Mouse (Mus musculus): ENCODE measurements around the gene Mtap. TPM values are rescaled to one million over a fixed set of nuclear protein-coding genes. Genes with fewer than 3 reads are reported as not detected.

Gene Mtap
- polyA plus RNA-seq, 1 experiment from 2014 or later = 13.0 TPM

DNA sequence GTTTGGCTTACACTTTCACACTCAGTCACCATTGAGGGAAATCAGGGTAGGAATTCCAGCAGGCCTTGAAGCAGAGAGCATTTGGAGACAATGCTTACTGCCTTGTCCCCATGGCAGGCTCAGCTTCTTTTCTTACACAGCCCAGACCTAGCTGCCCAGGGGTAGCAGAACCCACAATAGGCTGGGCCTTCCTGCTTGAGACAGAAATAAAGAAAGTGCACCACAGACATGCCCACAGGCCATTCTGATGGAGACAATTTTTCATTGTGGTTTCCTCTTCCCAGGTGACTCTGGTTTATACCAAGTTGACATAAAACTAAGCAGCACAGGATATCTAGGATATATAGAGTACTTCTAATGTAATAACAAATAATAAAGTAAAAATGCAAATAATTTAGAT is 72.4 kb downstream of the Mtap start:
- ATAC-seq (ENCODE audit: low read depth) = no peak
- no peak overlapping the region for H3K27ac ChIP-seq (ENCODE audit: low read length)
- H3K4me1 ChIP-seq (ENCODE audit: control insufficient read depth, low read depth, low read length) = no peaks in the 10 kb centered on the region
- H3K9ac ChIP-seq (ENCODE audit: low read depth, low read length) = no peak overlapping the region
- H3K36me3 ChIP-seq (ENCODE audit: control insufficient read depth, insufficient read depth) = no peaks in the 10 kb centered on the region
- no peak overlapping the region for H3K4me2 ChIP-seq (ENCODE audit: low read depth, low read length)
- no peak overlapping the region for H3K4me3 ChIP-seq (ENCODE audit: low read depth, low read length)
- H3K9me3 ChIP-seq (replicated peaks; ENCODE audit: control insufficient read depth, low read length) = no peaks in the 10 kb centered on the region
- no peaks in the 10 kb centered on the region for H3K27me3 ChIP-seq (ENCODE audit: control insufficient read depth, insufficient read depth, low read depth, low read length)

DNA sequence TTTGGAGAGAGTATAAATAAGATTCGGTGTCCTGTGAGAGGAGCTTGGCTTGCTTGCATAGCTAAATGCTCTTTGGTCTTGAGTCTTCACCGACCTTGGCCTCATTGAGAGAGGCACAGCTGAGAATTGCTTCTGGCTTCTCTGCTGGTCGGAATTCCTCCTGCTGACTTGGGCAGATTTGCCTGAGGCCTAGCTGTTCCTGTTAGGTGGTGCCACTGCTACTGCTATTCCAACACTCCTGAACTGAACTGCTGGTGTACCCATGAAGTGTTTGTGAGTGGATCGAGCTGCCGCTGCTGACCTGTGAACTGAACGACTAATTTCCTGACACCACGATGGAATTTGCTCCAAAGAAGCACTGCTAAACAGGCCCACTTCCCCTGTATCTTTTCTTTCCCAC is 73.4 kb downstream of the Mtap start:
- H3K4me2 ChIP-seq (ENCODE audit: low read depth, low read length) = no peak overlapping the region
- no peak for ATAC-seq (ENCODE audit: low read depth)
- no peak overlapping the region for H3K4me3 ChIP-seq (ENCODE audit: low read depth, low read length)
- H3K27me3 ChIP-seq (ENCODE audit: control insufficient read depth, insufficient read depth, low read depth, low read length) = no peaks in the 10 kb centered on the region
- no peaks in the 10 kb centered on the region for H3K9me3 ChIP-seq (replicated peaks; ENCODE audit: control insufficient read depth, low read length)
- H3K27ac ChIP-seq (ENCODE audit: low read length) = no peak overlapping the region
- H3K4me1 ChIP-seq (ENCODE audit: control insufficient read depth, low read depth, low read length) = no peaks in the 10 kb centered on the region
- H3K9ac ChIP-seq (ENCODE audit: low read depth, low read length) = no peak overlapping the region
- WGBS (ENCODE audit: insufficient replicate concordance) = 48% methylated on average over 7 of the region's 7 CpGs
- H3K36me3 ChIP-seq (ENCODE audit: control insufficient read depth, insufficient read depth) = no peaks in the 10 kb centered on the region

DNA sequence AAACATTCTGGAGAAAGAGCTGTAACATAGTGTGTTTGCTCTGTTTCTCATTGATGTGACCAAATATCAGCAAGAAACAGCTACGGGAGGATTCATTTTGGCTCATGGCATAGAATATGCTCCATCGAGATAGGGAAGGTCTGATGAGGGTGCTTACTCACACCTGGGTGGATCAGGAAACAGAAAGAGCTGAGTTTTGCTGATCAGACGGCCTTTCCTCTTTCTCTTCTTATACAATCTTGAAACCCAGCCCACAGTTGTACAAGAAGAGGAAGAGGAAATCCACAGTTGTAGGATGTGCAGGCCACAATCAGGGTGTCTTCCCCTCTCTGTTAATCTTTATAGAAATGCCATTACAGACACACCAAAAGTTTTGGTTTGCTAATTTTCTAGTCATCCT is 75.3 kb downstream of the Mtap start:
- H3K4me2 ChIP-seq (ENCODE audit: low read depth, low read length) = no peak overlapping the region
- no peak overlapping the region for H3K9ac ChIP-seq (ENCODE audit: low read depth, low read length)
- H3K4me3 ChIP-seq (ENCODE audit: low read depth, low read length) = no peak overlapping the region
- ATAC-seq (ENCODE audit: low read depth) = no peak
- H3K36me3 ChIP-seq (ENCODE audit: control insufficient read depth, insufficient read depth) = no peaks in the 10 kb centered on the region
- no peaks in the 10 kb centered on the region for H3K27me3 ChIP-seq (ENCODE audit: control insufficient read depth, insufficient read depth, low read depth, low read length)
- 15% methylated on average over 3 of the region's 3 CpGs for WGBS (ENCODE audit: insufficient replicate concordance)
- H3K4me1 ChIP-seq (ENCODE audit: control insufficient read depth, low read depth, low read length) = no peaks in the 10 kb centered on the region
- no peak overlapping the region for H3K27ac ChIP-seq (ENCODE audit: low read length)
- H3K9me3 ChIP-seq (replicated peaks; ENCODE audit: control insufficient read depth, low read length) = no peaks in the 10 kb centered on the region

Other genes with a start within 250 kb of the Mtap start
- gene Cdkn2a, start 157.5 kb downstream of the Mtap start, polyA plus RNA-seq (2015; fragmentation: Nextera tagmentation; extraction: Ambion mirVana) = not detected in 2 replicates
- gene Cdkn2b, start 173.9 kb downstream of the Mtap start, polyA plus RNA-seq (2015; fragmentation: Nextera tagmentation; extraction: Ambion mirVana) = 0.15 TPM in 1 of 2 replicates, not detected in the other